Mouse (Mus musculus) neural tube, embryonic 10.5 days (tissue): ENCODE data around the gene 9930111J21Rik2.
"Not testable (repeated sequence)": the region's sequence is repeated elsewhere in the genome, so short reads cannot be mapped to it uniquely, and the experiment has no call there.

Experiments
- DNase-seq: peaks from one replicate; pipeline ENCODE4 v3.0.0-alpha.2; 2017; ENCODE audit warnings: low spot score; ENCODE audit errors: extremely low spot score

The 9930111J21Rik2 gene

DNA sequence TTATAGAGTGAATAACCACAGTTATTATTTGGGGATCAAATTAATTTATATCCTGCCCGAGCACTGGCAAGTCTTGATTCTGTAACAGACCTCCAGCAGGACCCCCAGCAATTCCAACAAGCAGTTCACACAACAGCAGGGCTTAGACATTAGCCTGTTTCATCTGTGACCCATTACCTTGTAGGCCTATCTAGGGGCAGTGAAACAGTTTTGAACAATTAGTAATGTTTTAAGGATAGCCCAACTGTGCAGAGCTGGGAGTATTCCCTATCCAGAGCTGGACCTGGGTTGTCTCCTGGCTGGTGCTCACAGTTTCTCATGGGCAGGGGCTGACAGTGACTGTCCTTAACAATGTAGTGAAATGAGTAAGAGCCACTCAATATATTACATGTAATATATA is 26.0 kb upstream of the 9930111J21Rik2 start:
- no peak for DNase-seq

DNA sequence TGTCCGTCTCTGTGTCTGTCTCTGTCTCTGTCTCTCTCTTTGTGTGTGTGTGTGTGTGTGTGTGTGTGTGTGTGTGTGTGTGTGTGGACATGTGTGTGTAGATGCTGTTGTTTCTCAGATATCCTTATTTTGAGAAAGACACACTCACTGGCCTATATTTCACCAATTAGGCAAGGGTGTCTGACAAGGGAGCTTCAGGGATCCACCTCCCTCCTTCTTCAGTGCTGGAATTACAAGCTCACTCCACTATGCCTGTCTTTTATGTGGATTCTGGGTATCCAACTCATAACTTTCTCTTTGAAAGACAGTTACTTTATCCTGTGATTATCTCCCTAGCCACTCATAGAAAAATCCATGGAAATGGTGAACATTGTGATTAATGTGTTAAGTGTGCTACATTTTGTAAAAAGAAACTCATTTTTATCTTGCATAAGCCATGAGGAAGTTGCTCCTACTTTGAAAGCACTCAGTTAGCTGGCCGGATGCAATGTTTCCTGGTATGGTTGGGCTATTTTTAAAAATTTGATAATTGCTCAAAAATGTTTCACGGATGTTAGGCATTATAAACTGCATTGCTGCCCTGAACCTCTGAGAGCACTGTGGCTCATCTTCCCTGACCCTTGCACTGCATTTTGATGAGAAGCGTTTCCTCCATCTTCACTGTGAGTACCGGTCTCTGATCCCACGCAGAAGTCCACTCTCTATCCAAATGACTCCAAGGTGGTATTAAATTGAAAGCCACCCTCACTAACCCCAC is 25.1 kb upstream of the 9930111J21Rik2 start, which contains the start of gene Ifi47:
TSS of gene Ifi47 (plus strand) at position 587 of the 757 bp plus-strand sequence.
- not testable (repeated sequence) for DNase-seq

DNA sequence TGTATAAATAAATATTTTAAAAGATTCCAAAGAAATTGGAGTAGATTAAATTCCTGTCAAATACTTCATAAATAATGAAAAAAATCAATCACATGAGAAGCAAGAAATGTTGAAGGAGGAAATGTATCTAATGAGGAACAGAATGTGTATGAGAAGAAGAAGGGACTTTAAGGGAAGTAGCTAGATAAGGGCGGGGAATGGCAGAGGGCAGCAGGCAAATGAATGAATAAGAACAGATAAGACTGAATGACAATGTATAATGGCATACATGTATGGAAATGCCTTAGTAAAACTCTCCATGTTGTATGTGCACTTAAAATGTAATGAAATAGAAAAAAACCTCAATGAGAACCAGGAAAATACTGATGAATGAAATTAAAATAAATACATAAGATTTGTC is 17.3 kb upstream of the 9930111J21Rik2 start:
- DNase-seq = no peak

DNA sequence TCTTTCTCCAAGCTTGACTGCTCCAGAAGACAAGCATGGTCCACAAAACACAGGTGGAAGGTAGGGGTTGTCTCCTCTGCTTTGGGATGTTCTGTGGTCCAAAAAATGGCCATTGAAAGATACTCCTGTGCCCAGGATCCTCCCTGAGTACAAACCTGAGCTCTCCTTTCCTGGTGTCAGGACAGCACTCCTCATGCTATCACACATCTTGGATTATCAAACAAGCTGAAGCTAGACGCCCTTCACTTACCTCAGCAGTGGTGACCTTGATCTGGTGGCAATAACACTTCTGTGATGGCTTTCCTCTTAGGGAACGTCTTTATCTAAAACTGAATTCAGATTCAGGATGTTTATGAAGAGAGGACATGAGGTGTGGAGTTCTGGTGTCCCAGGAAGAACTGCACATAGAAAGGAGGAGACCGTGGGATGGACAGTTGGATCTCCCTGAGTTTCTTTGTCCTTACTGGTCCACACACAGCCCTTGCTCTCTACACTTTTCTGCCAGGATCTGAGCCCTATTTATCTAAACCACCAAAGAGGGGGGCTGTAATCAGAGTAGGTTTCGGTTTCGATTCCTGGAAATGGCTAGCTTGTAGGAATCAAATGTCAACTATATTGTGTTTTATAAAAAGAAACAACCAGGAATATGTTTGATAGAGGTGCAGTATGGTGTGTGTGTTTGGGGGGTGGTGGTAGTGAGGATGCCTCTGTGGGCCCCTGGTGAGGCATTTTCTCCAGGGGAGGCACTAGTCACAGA is 12.8 kb upstream of the 9930111J21Rik2 start, which contains the start of gene Tgtp2:
TSS of gene Tgtp2 (minus strand) at position 494 of the 757 bp plus-strand sequence.
- not testable (repeated sequence) for DNase-seq

DNA sequence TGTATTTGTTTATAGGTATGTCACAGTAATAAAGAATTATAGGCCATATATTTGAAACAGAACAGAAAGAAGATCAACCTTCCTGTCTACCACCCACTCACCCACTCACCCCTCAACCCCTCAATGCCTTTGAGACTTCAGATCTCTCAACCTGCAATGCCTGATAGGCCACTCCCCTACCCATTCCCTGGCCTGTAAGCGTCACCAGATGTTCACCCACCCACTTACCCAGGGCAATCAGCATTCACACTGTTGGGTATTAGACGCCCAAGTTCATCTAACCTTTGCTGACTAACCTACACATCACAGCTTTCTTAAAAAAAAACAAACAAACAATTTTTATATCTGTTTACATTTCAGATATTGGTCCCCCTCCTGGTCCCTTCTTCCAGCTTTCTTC is 10.8 kb upstream of the 9930111J21Rik2 start:
- DNase-seq = not testable (repeated sequence)

DNA sequence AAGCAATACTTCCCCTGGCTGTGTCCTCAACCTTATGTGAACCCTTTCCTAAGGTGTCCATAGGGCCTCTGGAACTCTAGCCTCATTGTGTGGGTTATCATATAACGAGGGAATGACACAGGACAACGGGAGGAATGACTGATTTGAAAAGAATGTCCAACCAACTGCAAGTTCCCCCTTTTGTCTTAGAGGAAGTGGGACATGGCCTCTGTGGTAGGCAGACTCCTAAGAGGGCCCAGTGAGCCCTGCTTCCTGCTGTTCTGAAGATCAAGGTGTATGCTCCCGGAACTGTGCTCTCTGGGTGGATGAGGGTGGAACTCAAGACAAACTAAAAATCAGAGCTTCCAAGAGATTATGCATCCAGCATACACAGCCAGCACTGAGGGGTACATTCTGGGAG is 9.0 kb upstream of the 9930111J21Rik2 start:
- DNase-seq = not testable (repeated sequence)

DNA sequence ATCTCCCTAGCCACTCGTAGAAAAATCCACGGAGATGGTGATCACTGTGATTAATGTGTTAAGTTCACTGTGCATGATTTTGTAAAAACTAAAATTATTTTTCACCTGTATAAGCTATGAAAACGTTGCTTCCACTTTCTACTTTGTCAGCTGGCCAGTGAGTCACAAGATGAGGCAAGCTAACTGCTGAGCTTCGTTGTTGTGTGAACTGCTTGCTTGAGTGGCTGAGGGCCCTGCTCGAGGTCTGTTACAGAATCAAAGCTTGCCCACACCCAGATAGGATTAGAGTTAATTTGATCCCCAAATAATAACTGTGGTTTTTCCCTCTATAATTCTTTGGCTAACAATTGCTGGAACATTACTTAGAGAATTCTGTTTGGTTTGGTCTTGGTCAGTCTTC is 852 bp upstream of the 9930111J21Rik2 start:
- not testable (repeated sequence) for DNase-seq

DNA sequence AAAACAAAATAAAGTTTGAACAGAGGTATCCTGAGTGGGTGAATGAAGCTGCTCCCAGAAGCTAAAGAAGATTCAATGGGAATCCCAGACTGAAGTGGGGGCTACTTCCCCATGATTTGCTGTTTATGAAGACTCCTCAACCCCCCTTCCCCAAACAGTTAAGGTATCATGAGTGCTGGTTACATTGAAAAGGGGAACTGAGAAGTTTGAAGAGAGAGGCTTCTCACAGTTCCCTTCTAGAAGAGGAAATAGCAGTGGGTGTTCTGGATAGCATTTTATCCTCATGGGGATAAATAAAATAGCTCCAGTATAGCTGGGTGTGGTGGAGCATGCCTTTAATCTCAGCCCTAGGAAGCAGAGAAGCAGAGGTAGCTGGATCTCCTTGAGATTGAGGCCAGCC is 978 bp downstream of the 9930111J21Rik2 start:
- DNase-seq = not testable (repeated sequence)

DNA sequence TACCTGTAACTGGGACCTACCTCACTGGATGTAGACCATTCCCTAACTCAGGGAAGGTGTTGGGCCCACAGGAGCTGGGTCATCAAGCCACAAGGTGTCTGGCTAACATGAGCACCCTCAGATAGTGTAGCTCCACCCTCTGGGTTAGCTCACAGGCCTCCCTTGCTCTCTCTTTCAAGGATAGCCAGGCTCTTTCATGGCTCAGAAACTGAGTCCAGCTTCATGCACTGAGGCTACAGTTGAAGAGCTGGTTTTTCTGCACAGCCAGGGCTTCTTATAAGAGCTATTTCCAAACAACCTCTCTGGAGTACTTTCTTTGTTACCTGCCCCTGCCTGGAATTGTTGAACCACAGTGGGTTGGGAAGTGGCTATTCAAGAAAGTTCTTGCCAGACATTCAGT is 39.0 kb downstream of the 9930111J21Rik2 start:
- not testable (repeated sequence) for DNase-seq

DNA sequence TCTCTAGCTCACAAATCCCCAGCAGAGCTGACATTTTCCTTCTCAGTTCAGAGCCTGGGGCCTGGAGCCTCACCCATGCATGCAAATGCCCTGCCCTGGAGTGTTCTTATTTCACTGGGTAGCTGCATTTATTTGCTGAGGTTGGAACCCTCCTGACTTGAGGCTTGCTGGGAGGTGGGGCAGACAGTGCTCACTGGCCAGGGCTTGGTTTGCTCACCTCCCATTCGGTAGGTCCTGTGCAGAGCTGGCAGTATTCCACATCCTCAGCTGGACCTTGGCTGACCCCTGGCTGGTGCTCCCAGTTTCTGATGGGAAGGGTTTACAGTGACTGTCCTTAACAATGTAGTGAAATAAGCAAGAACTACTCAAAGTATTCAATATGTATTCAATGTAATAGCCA is 44.3 kb downstream of the 9930111J21Rik2 start:
- DNase-seq = not testable (repeated sequence)

DNA sequence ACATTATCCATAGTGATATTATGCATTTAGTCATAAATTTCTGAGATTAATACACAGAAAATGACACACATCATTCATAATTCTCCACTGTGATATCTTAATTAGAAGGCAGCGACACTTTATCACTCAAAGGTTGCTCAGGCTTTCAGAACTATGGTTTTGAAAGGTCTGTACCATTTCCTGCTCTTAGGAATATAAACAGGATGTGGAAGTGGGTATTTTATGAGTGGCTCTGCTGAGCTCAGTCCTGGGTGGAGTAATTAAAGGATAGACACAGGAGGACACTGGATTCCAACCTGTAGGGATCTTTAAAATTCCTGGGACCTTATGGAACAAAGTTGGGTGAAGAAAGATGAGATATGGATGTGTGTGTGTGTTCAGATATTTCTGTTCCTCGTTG is 44.7 kb downstream of the 9930111J21Rik2 start:
- DNase-seq = not testable (repeated sequence)

DNA sequence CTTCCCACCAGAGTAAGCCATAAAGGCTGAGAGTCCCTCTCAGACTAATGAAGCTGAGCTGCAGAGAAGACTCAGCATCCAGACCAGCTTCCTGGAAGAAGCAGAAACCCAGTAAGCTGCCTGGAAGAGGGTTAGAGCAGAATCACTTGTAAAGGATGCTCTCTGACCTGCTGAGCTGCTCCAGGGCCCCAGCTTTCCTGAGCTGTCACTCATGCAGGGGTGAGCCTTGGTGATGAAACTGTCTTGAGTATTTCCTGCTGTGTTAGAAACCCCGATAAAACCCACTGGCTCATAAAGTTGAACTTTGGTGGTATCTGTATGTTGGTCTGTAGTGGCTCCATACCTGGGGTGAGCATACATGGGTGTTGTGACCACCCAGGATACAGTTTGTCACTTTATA is 50.6 kb downstream of the 9930111J21Rik2 start:
- DNase-seq = not testable (repeated sequence)

DNA sequence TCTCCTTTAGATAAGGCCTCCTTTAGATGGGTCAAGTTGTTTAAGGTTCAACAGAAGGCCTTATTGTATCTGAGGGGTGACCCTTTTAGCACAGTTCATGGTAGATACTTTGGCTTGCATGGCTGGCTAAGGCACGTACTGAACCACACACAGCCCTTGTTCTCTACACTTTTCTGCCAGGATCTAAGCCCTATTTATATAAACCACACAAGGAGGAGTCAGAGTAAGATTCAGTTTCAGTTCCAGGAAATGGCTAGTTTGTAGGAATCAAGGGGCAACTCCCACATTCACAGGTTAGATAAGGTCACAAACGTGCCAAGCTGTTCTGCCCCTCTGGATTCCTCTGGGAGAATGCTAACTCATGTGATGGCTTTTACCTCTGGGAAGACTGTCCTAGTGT is 57.0 kb downstream of the 9930111J21Rik2 start, which contains the start of gene Tgtp1:
TSS of gene Tgtp1 (minus strand) at position 155 of the 400 bp plus-strand sequence.
- DNase-seq = not testable (repeated sequence)

DNA sequence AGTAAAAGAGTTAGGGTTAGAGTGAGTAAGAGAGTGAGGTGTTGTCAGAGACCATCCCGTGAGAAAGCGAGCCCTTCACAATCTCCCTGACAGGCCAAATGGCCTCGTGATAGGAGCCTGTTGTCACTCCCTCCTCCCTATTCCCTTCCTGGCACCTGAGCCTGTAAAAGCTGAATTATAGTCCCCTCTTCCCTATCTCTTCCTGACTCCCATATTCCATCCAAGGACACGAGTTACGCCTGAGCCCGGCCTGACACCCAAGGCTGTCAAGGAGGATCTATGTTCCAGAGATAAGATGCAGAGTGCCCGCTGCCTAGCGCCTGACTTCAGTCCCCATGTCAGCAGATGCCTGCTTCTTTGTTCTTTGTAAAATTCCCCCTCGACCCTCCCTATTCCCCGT is 57.7 kb downstream of the 9930111J21Rik2 start:
- DNase-seq = not testable (repeated sequence)

DNA sequence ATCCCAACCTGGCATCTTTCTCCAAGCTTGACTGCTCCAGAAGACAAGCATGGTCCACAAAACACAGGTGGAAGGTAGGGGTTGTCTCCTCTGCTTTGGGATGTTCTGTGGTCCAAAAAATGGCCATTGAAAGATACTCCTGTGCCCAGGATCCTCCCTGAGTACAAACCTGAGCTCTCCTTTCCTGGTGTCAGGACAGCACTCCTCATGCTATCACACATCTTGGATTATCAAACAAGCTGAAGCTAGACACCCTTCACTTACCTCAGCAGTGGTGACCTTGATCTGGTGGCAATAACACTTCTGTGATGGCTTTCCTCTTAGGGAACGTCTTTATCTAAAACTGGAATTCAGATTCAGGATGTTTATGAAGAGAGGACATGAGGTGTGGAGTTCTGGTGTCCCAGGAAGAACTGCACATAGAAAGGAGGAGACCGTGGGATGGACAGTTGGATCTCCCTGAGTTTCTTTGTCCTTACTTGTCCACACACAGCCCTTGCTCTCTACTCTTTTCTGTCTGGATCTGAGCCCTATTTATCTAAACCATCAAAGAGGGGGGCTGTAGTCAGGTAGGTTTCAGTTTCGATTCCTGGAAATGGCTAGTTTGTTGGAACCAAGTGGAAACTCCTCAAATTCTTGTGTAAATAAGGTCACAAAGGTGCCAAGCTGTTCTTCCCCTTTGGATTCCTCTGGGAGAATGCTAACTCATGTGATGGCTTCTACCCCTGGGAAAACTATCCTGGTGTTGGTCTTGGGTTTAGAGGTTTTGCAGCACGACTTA is 59.1 kb downstream of the 9930111J21Rik2 start, which contains the start of gene Gm12185:
TSS of gene Gm12185 (minus strand) at position 487 of the 781 bp plus-strand sequence.
- DNase-seq = not testable (repeated sequence)

DNA sequence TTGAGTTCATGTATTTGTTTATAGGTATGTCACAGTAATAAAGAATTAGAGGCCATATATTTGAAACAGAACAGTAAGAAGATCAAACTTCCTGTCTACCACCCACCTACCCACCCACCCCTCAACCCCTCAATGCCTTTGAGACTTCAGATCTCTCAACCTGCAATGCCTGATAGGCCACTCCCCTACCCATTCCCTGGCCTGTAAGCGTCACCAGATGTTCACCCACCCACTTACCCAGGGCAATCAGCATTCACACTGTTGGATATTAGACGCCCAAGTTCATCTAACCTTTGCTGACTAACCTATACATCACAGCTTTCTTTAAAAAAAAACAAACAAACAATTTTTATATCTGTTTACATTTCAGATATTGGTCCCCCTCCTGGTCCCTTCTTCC is 61.1 kb downstream of the 9930111J21Rik2 start:
- not testable (repeated sequence) for DNase-seq

DNA sequence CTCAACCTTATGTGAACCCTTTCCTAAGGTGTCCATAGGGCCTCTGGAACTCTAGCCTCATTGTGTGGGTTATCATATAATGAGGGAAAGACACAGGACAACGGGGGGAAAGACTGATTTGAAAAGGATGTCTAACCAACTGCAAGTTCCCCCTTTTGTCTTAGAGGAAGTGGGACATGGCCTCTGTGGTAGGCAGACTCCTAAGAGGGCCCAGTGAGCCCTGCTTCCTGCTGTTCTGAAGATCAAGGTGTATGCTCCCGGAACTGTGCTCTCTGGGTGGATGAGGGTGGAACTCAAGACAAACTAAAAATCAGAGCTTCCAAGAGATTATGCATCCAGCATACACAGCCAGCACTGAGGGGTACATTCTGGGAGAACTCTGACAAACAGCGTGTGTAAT is 62.8 kb downstream of the 9930111J21Rik2 start:
- not testable (repeated sequence) for DNase-seq

DNA sequence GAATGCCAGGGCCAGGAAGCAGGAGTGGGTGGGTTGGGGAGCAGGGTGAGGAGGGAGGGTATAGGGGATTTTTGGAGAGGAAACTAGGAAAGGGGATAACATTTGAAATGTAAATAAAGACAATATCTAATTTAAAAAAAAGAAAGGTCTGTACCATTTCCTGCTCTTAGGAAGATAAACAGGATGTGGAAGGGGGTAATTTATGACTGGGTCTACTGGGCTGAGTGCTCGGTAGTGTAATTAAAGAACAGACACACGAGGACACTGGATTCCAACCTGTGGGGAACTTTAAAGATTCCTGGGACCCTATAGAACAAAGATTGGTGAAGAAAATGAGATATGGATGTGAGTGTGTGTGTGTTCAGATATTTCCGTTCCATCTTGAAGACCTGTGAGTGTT is 68.2 kb downstream of the 9930111J21Rik2 start:
- DNase-seq = not testable (repeated sequence)

DNA sequence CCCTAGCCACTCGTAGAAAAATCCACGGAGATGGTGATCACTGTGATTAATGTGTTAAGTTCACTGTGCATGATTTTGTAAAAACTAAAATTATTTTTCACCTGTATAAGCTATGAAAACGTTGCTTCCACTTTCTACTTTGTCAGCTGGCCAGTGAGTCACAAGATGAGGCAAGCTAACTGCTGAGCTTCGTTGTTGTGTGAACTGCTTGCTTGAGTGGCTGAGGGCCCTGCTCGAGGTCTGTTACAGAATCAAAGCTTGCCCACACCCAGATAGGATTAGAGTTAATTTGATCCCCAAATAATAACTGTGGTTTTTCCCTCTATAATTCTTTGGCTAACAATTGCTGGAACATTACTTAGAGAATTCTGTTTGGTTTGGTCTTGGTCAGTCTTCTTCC is 71.0 kb downstream of the 9930111J21Rik2 start:
- DNase-seq = not testable (repeated sequence)

DNA sequence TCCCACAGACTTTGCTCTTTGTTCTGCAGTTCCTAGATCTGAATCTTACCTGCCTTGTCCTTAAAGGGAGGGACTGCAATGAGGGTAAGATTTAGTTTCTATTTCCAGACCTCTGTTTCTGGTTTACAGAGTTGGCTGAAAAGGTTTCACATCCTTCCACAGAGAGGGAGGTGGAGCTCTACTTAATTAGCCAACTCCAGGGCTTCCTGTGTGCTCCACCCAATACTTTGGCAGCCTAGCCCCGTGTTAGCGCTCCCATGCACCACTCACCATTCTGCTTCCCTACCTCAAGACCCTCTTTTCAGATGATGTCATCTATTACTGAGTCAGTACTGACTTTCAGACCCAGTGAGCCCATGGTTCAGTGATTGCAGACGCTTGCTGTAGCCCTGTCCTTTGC is 71.8 kb downstream of the 9930111J21Rik2 start, which contains the start of gene 9930111J21Rik1:
TSS of gene 9930111J21Rik1 (minus strand) at position 148 of the 400 bp plus-strand sequence.
- not testable (repeated sequence) for DNase-seq
